Mouse (Mus musculus) ES-Bruce4 (cell line): ENCODE data around the gene Kcna7.

Experiments used
- CTCF ChIP-seq: IDR thresholded peaks from one replicate; pipeline ENCODE4 v1.8.1; 2011; ENCODE audit warnings: low read depth, low read length
- POLR2A ChIP-seq: IDR thresholded peaks from one replicate; pipeline ENCODE4 v1.8.1; 2011; ENCODE audit warnings: low read length; ENCODE audit not compliant: insufficient read depth

- TF ChIP-seq CTCF (no peak), POLR2A (no peak)
Measured at GRCm38 (mm10) chr7:45368178-45368577, 37.3 kb upstream of the Kcna7 start.
